Mouse (Mus musculus): ENCODE measurements around the gene Ncln. TPM values are rescaled to one million over a fixed set of nuclear protein-coding genes. Genes with fewer than 3 reads are reported as not detected.

Gene Ncln
- polyA plus RNA-seq, 1 experiment, result 120 TPM

DNA sequence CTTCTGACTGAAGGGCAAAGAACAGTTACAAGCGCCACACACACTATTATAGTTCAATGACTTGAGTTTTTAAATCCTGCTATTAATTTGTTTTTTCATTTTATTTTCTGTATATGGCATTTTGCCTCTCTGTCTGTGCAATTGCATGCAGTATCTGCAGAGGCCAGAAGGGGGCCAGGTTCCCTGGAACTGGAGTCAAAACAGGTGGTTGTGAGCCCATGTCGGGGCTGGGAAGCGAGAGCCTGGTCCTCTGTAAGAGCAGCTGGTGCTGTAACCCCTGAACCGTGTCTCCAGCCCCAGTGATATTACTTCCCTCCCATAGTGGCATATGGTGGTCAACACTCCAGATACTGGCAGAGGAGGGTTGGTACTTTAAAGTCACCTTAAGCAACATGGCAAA, 22.4 kb upstream of the Ncln start:
- DNase-seq (ENCODE audit: extremely low spot score in 1 of 2, low spot score in 1 of 2), result peak in 1 of 2 experiments; percentile 71

DNA sequence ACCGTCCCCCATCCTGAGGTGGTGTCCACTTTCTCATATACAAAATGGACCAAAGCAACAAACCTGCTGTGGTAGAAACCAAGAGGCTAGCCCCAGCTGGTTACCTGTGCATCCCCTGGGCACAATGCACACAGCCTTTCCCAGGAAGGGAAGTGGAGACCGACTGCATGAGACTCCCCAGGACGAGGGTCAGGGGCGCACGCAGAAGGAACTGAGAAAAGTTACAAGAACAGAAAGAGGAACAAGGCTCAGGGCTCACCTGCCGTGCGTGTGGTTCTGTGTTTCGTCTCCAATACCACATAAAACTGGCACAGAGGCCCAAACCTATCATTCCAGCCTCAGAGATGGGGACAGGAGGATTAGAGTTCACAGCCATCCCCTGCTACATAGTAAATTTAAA, 21.0 kb upstream of the Ncln start:
- DNase-seq (ENCODE audit: extremely low spot score in 1 of 2, low spot score in 1 of 2), result no peak

DNA sequence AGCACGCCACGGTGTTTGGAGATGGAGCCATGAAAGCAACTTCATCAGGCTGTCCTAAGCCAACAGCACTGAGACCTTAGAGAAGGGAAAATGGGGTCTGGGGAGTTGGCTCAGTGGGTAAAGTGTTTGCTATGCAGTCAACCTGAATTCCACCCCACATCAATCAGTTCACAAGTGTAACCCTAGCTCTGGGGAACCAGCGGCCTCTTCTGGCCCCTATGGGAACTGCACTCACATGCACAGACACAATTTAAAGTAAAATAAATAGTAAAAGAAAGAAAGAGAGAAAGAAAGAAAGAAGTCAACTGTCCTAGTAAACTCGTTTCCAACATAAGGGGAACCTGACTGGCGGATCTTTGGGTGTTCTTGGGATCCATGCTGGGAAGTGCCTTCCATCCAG, 17.6 kb upstream of the Ncln start:
- no peak for DNase-seq (ENCODE audit: extremely low spot score in 1 of 2, low spot score in 1 of 2)

DNA sequence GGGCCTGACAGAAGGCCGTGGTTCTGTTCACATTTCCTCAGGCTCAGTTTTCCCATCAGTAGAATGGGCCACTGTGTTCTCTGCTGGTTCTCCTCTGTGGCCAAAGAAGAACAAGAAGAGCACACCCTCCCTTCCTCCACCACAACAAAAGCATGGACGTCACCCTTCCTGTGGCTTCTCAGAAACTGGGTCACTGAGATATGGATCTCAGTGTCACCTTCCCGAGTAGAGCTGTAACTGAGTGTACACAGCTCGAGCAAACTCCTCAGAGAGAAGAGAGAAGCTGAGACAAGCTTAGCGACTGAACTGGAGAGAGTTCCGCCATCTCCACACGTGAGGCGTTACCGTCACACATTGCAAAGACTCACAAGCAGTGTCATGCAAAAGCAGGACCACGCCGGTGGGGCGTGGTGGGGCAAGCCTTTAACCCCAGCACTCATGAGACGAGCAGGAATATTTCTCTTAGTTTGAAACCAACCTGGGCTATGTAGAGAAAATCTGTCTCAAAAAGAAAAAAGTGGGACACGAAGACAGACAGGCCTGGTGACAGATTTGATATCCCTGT, 14.1 kb upstream of the Ncln start:
- no peak for DNase-seq (ENCODE audit: extremely low spot score in 1 of 2, low spot score in 1 of 2)

DNA sequence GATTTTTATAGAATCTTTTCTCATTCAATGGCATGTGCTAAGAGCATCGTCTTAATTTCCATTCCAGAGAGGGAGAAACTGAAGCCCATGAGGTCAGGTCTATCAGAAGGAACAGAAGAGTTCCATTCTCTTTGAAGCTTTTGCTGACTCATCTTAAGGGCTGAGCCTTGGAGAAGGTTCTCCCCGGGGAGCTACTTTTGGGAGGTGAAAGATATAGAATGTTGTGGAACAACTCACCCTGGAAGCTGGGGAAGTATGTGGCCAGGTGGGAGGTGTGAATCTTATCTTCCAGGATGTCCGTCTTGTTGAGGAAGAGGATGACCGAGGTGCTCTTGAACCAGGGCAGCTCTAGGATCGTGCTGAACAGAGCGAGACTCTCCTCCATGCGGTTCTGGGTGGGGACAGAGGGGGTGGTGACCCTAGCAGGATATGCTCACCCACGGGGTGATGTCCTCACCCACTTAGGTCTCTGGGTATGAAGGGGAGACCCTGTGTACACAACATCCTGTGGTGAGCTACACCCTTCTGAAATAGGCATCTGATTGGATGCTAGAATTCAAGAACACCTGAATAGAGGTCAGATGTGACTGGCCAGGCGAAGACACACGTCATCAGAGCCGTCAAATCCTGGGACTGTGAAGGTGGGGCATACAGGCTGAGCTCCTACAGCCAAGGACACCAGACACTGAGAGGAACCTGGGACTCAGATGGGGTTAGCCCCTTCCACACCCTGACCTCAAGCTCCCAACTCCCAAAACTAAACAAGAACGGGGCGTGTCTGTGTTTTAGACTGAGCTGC, 11.7 kb upstream of the Ncln start:
- DNase-seq (ENCODE audit: extremely low spot score in 1 of 2, low spot score in 1 of 2), result no peak

DNA sequence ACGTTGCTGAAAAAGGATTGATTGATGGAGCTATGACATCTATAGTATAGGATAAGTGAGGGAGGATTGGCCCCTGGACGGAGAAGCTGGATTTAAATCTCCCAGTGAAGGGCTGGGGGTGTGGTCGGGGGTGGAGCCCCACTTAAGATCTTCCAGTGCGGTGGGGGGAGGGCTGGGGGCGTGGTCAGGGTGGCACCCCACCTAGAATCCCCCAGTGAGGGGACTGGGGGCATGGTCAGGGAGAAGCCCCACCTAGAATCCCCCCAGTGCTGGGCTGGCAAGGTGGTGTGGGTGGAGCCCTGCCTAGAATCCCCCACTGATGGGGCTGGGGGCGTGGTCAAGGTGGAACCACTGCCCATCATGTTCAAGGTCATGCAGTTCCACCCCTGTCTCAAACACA, 10.9 kb upstream of the Ncln start:
- no peak for DNase-seq (ENCODE audit: extremely low spot score in 1 of 2, low spot score in 1 of 2)

DNA sequence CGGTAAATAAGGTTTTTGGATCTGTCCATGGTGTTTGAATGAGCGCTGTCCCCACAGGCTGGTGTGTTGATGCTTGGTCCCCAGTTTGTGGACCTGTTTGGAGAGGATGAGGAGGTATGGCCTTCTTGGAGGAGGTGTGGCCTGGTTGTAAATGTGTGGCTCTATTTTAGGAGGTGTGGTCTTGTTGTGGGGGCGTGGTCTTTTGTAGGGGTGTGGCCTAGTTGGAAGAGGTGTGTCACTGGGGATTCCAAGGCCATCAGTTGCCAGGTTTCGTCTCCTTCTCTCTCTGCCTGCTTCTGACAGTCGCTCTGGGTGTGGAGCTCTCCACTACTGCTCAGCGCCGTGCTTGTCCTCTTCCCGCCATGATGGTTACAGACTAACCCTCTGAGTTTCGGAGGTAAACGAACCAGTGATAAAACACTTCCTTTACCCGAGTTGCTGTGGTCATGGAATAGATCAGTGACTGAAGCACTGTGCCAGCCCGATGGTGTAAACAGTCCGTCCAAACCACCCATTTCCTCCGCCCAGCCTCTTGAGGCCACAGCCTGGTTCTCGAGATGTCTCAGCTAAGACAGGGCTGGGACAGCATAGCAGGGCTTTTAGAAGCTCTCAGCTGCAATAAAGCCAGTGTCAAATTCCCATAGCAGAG, 8.9 kb upstream of the Ncln start:
- DNase-seq (ENCODE audit: extremely low spot score in 1 of 2, low spot score in 1 of 2), result no peak

DNA sequence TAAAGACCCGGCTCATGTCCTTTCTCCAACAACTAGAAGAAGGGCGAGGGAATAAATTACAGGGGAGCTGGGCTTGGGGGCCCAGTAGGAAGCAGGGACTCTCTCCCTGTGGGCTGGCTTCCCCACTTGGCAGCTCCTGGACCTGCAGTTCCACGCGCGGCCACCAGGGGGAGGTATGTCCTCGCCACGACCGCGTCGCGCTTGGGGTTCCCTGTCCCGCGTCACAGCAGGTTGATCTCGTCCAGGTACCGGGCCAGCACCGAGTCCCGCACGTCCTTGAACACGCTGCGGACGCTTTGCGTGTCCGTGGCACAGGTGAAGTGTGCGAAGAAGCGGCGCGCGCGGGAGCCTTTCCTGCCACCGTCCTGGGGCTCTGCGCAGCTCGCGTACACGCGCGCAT, 6.5 kb upstream of the Ncln start:
- DNase-seq (ENCODE audit: extremely low spot score in 1 of 2, low spot score in 1 of 2), result peak in 1 of 2 experiments; percentile 97

DNA sequence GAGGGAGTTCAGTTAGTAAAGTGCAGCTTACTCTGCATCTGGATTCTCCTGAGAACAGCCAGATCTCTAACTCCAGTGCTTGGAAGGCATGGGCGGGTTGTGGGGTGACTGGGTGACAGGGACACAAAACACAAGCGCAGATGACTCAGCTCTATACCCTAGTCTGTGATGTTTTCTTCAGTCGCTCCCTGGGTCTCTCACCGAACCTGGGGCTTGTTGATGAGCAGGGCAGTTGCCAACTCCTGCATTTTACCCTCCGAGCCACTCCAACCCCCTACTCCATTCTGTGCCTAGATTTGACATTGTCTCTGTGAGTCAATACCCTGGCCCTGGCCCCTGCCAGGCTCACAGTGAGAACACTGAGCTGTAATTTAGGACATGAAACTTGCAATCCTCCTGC, 5.7 kb upstream of the Ncln start:
- no peak for DNase-seq (ENCODE audit: extremely low spot score in 1 of 2, low spot score in 1 of 2)

DNA sequence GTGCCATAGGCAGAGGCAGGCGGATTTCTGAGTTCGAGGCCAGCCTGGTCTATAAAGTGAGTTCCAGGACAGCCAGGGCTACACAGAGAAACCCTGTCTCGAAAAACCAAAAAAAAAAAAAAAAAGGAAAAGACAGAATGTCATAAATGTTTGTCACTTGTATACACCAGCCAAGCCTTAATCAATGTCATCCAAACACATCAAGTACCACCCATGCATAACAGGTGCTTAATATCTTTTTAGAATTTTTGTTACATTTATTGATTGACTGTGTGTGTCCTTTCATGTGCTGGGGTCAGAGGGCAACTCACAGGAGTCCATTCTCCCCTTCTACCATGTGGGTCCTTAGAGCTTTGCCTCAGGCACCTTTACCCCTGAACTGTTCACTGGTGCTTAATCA, 3.8 kb upstream of the Ncln start, which contains the start of gene S1pr4:
TSS of gene S1pr4 (minus strand) at position 101 of the 400 bp plus-strand sequence.
- no peak for DNase-seq (ENCODE audit: extremely low spot score in 1 of 2, low spot score in 1 of 2)

DNA sequence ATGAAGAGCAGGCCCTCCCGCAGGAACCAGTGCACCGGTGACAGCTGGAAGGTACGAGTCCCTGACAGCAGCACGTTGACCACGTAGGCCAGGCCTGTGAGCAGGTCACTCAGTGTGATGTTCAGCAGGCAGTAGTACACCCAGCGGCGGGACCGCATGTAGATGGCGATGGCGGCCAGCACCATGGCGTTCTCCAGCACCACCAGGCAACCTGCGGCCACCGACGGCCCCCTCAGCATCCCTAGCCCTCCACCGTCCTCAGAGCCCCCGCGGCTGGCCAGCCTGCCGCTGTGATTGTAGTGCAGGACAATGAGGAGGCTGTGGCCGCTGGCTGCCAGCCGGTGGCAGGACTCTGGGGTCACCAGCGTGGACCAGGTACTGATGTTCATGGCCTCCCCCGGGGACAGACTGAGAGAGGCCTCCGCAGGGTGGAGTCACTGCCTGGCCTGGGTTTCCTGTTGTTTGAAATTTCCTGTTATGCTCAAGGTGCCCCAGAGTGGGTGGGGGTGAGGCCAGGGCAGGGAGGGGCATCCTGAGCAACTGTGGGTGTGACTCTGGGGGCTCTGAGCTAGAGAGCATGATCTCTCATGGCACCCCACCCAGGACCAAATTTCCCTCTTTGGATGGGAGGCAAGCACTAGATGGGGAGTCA, 3.2 kb upstream of the Ncln start:
- DNase-seq (ENCODE audit: extremely low spot score in 1 of 2, low spot score in 1 of 2), result no peak

DNA sequence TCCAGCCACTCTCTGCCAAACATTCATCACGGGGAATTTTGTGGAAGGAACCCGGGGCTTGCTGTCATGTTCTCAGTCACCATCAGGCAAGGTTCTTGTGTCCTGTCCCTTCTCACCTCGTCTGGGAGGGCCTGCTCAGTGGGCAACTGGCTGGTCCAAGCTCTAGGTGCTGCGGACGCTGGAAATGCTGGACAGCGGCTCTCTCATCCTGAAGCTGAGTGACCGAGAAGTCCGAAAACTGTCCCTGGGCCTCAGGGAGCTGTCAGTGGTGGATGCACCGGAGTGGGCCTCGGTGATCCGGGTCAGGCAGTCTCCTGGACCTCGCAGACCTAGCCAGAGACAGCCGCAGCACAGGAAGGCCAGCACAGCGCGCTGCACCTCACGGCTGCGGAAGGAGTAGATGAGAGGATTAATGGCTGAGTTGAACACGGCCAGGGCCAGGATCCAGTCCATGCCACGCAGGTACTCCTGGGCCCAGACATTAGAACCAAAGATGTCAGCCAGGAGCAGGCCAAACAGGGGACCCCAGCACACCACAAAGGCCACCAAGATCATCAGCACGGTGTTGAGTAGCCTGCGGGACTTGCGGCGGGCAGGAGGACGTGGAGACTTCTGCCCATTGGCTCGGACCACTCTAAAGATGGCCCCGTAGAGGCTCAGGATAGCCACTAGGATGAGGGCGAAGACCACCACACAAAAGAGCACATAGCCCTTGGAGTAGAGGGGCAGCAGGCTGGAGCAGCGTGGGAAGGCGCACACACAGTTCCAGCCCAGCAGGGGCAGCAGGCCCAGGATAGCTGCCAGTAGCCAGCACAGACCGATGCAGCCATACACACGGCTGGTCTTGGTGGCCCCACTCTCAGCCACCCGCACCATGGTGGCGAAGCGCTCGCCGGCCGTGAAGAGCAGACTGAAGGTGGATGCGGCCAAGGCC, 2.4 kb upstream of the Ncln start:
- no peak for DNase-seq (ENCODE audit: extremely low spot score in 1 of 2, low spot score in 1 of 2)

DNA sequence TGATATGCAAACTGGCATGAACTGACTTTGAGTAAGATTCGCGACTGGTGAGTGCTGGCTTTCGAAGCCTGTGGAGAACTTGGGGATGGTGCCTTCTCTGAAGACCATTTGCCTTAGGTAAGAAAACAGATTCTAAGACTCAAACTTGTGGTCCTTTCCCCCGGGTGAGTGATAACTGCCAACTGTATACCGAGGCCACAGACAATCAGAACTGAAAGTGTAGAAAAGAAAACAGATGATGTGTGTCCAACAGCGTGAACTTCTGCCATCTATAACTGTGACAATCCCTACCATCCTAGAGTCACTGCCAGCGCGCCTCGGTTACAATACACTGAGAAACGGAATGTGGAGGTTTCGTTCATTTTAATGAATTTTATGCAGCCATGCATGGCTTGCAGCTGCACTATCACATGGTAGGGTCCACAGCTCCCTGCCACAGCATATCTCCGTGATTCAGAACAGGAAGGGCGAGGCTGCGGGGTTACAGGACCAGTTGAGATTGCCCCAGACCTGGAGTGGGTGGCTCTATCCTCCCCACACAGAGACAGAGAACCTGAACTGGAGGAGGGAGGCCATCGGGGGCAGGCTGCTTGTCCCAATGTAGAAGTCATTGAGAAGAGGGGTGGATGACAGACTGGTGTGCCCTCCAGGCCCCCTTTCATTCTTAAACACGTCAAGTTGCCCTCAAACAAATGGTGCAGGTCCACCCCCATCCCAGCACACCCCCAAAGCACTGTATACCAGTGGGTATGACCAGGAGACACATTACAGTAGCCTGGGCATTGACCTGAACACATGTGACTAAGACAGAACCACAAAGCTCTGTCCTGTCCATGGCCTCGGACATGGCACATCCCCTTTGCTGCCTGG, 1.4 kb upstream of the Ncln start:
- no peak for DNase-seq (ENCODE audit: extremely low spot score in 1 of 2, low spot score in 1 of 2)

DNA sequence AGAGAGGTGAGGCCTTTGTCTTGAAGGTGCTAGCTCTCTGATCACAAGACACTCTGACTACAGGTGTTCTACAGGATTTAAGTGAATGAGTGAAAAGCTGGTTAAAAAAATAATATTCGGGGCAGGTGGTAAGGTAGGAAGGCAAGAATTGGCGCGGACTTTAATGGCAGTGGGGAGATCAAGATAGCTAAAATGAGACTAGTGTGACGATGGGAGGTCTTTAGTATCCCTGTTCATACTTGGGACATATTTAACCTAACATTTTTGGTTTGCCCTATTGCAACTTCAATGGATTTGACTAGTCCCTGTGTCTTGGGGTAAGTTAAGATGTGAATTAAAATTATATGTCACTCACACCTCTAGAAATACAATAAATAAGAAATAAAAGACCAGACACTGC, 777 bp upstream of the Ncln start:
- no peak for DNase-seq (ENCODE audit: extremely low spot score in 1 of 2, low spot score in 1 of 2)

DNA sequence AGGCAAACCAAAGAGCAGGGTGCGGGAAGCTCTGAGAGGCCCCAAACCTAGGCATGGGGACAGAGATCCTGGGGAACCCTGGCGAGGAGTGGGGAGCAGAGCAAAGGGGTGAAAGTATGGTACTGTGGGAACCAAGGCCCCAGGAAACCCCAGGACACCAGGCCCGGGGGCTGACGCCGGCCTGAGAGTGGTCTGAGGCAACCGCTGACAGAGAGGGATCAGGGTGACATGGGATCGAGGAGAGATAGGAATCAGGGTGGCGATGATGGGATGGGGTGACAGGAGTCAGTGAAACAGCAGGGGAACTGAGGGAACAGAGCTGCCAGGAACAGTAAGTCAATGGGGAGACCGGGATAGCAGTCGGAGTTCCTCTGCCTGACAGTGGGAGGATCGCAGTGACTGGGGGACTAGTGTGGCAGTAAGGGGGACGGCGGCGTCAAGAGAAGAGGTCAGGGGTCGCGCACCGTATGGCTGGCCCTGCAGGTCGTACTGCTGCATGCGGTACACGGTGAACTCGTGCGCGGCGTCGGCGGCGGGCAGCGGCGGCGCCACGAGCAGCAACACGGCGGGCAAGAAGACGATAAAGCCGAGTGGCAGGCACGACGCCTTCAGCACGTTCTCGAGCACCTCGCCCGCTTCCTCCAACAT, 452 bp downstream of the Ncln start:
- no peak for DNase-seq (ENCODE audit: extremely low spot score in 1 of 2, low spot score in 1 of 2)

DNA sequence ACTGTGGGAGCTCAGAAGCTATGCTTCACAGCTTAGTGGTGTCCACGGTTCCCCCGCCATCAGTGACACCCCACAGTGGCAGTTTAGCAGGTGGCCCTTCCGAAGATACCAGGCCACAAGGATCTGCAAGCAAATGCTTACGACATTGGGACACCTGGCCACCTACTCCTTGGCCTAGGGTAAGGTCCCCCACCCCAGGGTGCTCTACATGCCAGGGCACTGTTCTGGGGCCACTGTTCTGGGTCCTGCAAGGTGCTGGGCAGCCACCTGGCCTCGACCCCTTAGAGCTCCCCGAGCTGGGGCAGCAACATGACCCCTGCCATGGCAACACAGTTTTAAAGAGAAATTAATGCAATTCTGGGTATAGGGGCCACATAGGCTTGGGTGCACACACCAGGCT, 1.0 kb downstream of the Ncln start:
- no peak for DNase-seq (ENCODE audit: extremely low spot score in 1 of 2, low spot score in 1 of 2)

DNA sequence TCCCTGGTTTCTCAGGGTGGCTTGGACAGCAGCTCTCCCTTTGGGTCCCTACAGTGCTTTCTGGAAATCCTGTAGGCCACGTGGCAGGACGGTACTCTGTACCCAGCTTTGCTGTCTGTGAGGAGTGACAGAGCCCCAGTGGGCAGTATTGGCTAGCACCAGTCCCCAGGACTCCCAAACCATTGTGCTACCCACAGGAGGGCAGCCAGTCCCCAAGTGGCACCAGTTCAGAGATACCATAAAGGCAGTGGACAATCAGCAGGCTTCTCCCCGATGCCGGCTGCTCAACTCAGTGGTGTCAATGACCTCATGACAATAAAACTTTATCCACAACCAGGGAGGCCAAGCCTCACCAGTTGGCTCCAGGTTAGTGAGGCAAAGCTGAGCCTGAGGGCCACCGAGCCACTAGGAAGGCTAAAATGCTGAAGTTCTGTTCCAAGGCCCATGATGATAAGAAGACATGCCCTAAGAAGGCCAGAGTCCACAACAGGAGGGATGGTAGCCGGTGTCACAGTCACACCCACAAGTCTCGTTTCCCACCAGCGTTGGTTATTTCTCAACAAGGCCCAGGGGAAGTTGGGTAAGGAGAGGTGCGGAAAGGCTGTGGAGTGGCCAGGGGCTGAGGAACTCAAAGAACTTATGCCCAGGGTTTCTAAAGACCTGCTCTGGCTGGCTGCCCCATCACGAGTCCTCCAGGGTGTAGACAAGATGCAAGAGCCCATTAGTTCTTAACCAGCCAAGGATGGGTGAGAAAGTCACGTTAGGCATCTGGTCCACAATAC, 1.7 kb downstream of the Ncln start:
- DNase-seq (ENCODE audit: extremely low spot score in 1 of 2, low spot score in 1 of 2), result no peak

DNA sequence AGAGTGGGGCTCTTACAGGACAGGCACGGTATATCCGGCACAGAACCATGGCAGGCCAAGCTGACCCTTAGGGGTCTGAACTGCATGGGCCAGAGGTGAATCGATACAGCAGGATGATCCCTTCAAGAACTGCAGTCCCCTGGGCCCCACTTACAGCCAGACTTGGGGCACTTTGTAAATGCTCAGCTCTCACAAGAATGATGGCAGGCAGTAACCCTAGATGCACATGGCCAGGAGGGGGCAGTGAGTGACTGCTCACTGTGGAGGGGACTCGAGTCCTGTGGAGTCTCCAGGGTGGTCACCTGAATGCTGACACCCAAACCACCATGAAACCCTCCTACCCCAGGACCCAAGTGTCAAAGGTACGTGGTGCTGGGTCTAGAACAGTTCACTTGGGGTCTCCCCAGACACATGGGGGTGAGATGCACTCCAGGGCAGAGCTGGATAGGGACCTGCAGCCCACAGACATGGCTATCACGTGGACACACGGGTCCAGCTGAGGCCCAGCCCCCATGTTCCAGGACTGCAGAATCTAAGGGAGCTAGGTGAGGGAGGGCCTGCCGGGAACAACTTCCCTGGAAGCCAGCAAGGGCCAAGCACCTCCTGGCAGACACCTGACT, 2.5 kb downstream of the Ncln start:
- no peak for DNase-seq (ENCODE audit: extremely low spot score in 1 of 2, low spot score in 1 of 2)
